Mouse (Mus musculus) kidney, adult 2 months (tissue): Measurements from ENCODE around the gene Rangap1.

Experiments
- CTCF ChIP-seq: fragments of 200-500 bp; conservative IDR thresholded peaks from 2 replicates; pipeline ENCODE4 v1.5.1; 2011; ENCODE audit warnings: low read depth, mild to moderate bottlenecking, control low read depth, low read length, moderate library complexity, mixed read lengths; ENCODE audit not compliant: insufficient read depth, insufficient read length
- POLR2A ChIP-seq: fragments of 200-500 bp; IDR thresholded peaks from one replicate; pipeline ENCODE4 v1.6.1; 2011; ENCODE audit warnings: low read depth, low read length, control low read depth

- TF ChIP-seq POLR2A: no peak
- TF ChIP-seq CTCF: no peak
Observed at GRCm38 (mm10) chr15:81729241-81729791, 16.0 kb downstream of the Rangap1 start.
